ENCODE assay signal across 11 mouse cellular contexts in genomic region chr5:66241894-66242293, GRCm38 (mm10). TPM values are rescaled to one million over a fixed set of nuclear protein-coding genes. Genes with fewer than 3 reads are reported as not detected.
DNase-seq lines count a peak whose midpoint lies in the region; ATAC-seq and TF ChIP-seq lines count a peak whose summit lies in the region.
"Had no signal": no experiment of that assay in that cellular context is flagged by ENCODE, and none has a peak within 500 bp of the region (broad histone marks: within the 10 kb centered on the region; RNA-seq: fewer than 3 reads in every experiment).

No protein-coding gene starts in this region.

- ATAC-seq in erythroblast, adult 5-6 weeks (replicated peaks; ENCODE audit: low FRiP score, poor library complexity, severe bottlenecking) = no peak
- ATAC-seq: forebrain, embryonic 13.5 days had no signal

- peak; percentile 58 for TF ChIP-seq CTCF in heart, adult 2 months (IDR thresholded peaks at IDR 0.05)
- peak; percentile 10; the same call in 1 of the 2 replicates for TF ChIP-seq CTCF in testis, adult 2 months (IDR thresholded peaks at IDR 0.05; ENCODE audit: control insufficient read depth, insufficient read depth, insufficient replicate concordance, low read depth, low read length)

- intact Hi-C loops in heart, adult 2 months (cut with DNase I) = no loop called here
- intact Hi-C loops in heart, postnatal 25 days (cut with DNase I) = loop anchor here (10.0 kb wide), 1 partner anchor 157 kb away; no protein-coding TSS in a partner anchor

- no peak overlapping the region for H3K4me3 ChIP-seq in heart, adult 2 months
- no peak overlapping the region for H3K4me3 ChIP-seq in testis, adult 2 months (ENCODE audit: control insufficient read depth, low read depth, low read length)
- H3K4me3 ChIP-seq: forebrain, embryonic 13.5 days; heart, embryonic 13.5 days; stomach, embryonic 15.5 days had no signal

- no peaks in the 10 kb centered on the region for H3K36me3 ChIP-seq in heart, adult 2 months (ENCODE audit: control insufficient read depth, insufficient read depth, low read length)
- H3K36me3 ChIP-seq in testis, adult 2 months (ENCODE audit: control insufficient read depth, insufficient read depth, low read length) = no peaks in the 10 kb centered on the region
- H3K36me3 ChIP-seq: heart, embryonic 13.5 days; stomach, embryonic 15.5 days had no signal

- no peak overlapping the region for H3K9ac ChIP-seq in heart, adult 2 months (ENCODE audit: low read depth, low read length)
- H3K9ac ChIP-seq: forebrain, embryonic 13.5 days; heart, embryonic 13.5 days; stomach, embryonic 15.5 days had no signal

- no peak for TF ChIP-seq POLR2A in heart, adult 2 months (IDR thresholded peaks at IDR 0.05; ENCODE audit: insufficient read depth, low read depth, low read length)
- no peak for TF ChIP-seq POLR2A in testis, adult 2 months (IDR thresholded peaks at IDR 0.05; ENCODE audit: control insufficient read depth, low read depth, low read length)

- H3K27ac ChIP-seq in heart, adult 2 months = no peak overlapping the region
- H3K27ac ChIP-seq in testis, adult 2 months (ENCODE audit: control insufficient read depth, insufficient read depth, low read depth, low read length) = no peak overlapping the region
- H3K27ac ChIP-seq: forebrain, embryonic 13.5 days; heart, embryonic 13.5 days; stomach, embryonic 15.5 days had no signal

- no peaks in the 10 kb centered on the region for H3K27me3 ChIP-seq in heart, adult 2 months (ENCODE audit: control insufficient read depth, insufficient read depth, low read length)
- H3K27me3 ChIP-seq in testis, adult 2 months (ENCODE audit: control insufficient read depth, insufficient read depth, low read length) = no peaks in the 10 kb centered on the region
- H3K27me3 ChIP-seq: forebrain, embryonic 13.5 days; heart, embryonic 13.5 days; stomach, embryonic 15.5 days had no signal

- DNase-seq in heart, adult 2 months = no peak
- DNase-seq in heart, postnatal 25 days (ENCODE audit: low spot score) = no peak
- DNase-seq in testis, postnatal 14 days (ENCODE audit: low spot score) = no peak
- DNase-seq in induced T-regulatory cell, adult 2 months (ENCODE audit: low read depth) = peak; percentile 66
- peak; percentile 18 for DNase-seq in thymus, postnatal 25 days
- DNase-seq in cerebellum, postnatal 25 days = no peak

- H3K4me1 ChIP-seq in heart, adult 2 months (ENCODE audit: control insufficient read depth, insufficient read depth, low read length) = no peaks in the 10 kb centered on the region
- no peaks in the 10 kb centered on the region for H3K4me1 ChIP-seq in testis, adult 2 months (ENCODE audit: control insufficient read depth, insufficient read depth, low read length)
- H3K4me1 ChIP-seq: stomach, embryonic 15.5 days had no signal

- no peaks in the 10 kb centered on the region for H3K79me2 ChIP-seq in heart, adult 2 months (replicated peaks; ENCODE audit: control insufficient read depth, insufficient read depth, low read length)

- no peak for TF ChIP-seq EP300 in heart, adult 2 months (IDR thresholded peaks at IDR 0.05; ENCODE audit: insufficient read depth, low read depth, low read length)

RNA-seq across cellular contexts. Expression of gene Nsun7, which starts 17.8 kb away (rescaled TPM):
- not detected for total RNA-seq in heart, adult 2 months (2021)
- polyA plus RNA-seq in heart, adult 2 months (2012; rRNA removed) = 0.12 TPM in 2 replicates
- not detected for total RNA-seq in heart, postnatal 25 days (2021)
- 50.2 and 56.5 TPM in 2 replicates for polyA plus RNA-seq in testis, adult 2 months (2012; rRNA removed)
- not detected in 2 replicates for total RNA-seq in erythroblast, adult 5-6 weeks (2015; ENCODE audit: low replicate concordance)
- not detected in 2 replicates for total RNA-seq in erythroblast, adult 5-6 weeks (2017; ENCODE audit: low replicate concordance)

Comparison
In these comparisons a context has a peak if more than half of its experiments do, and no peak if none do; other contexts are left out.
1. DNase-seq: peak in induced T-regulatory cell, adult 2 months (single experiment) and thymus, postnatal 25 days (single experiment); none in heart, adult 2 months (0 of 2), heart, postnatal 25 days (single experiment), testis, postnatal 14 days (single experiment) and cerebellum, postnatal 25 days (0 of 2).